Mouse (Mus musculus) liver, postnatal 0 days (tissue): ENCODE results near the gene Mknk1. TPM values are rescaled to one million over a fixed set of nuclear protein-coding genes. Genes with fewer than 3 reads are reported as not detected.

Source experiments
- ATAC-seq: fragments of 200-750 bp; cut with Nextera tagmentation; 2 replicates; pipeline ENCODE4 v1.8.0; 2017; ENCODE audit warnings: mild to moderate bottlenecking, moderate library complexity
- DNase-seq: peaks from one replicate; pipeline ENCODE4 v3.0.0-alpha.2; 2016
- H3K27ac ChIP-seq: fragments of 300-500 bp; sonication (generic); 2 replicates; pipeline ENCODE4 v1.5.1; 2014; ENCODE audit warnings: antibody characterized with exemption, moderate library complexity, mild to moderate bottlenecking, low read depth
- H3K27me3 ChIP-seq: fragments of 300-500 bp; sonication (generic); 2 replicates; pipeline ENCODE4 v1.6.1; 2014; ENCODE audit warnings: low read length, control low read depth, mixed read lengths; ENCODE audit not compliant: insufficient read depth
- H3K36me3 ChIP-seq: fragments of 300-500 bp; sonication (generic); replicated peaks from 2 replicates; pipeline ENCODE4 v1.6.1; 2014; ENCODE audit warnings: mild to moderate bottlenecking, control low read depth, low read length, moderate library complexity, mixed read lengths; ENCODE audit not compliant: insufficient read depth
- H3K4me1 ChIP-seq: fragments of 300-500 bp; sonication (generic); 2 replicates; pipeline ENCODE4 v1.6.1; 2014; ENCODE audit warnings: antibody characterized with exemption, mild to moderate bottlenecking, control low read depth; ENCODE audit not compliant: insufficient read depth
- H3K4me2 ChIP-seq: fragments of 300-500 bp; sonication (generic); 2 replicates; pipeline ENCODE4 v1.6.1; 2014; ENCODE audit warnings: low read depth, mild to moderate bottlenecking, low read length, moderate library complexity, mixed read lengths
- H3K4me3 ChIP-seq: fragments of 300-500 bp; sonication (generic); 2 replicates; pipeline ENCODE4 v1.5.1; 2014; ENCODE audit warnings: low read depth, low read length
- H3K9ac ChIP-seq: fragments of 300-500 bp; sonication (generic); replicated peaks from 2 replicates; pipeline ENCODE4 v1.6.1; 2014; ENCODE audit warnings: mild to moderate bottlenecking, moderate library complexity
- H3K9me3 ChIP-seq: fragments of 300-500 bp; sonication (generic); 2 replicates; pipeline ENCODE4 v1.6.1; 2016; ENCODE audit warnings: mild to moderate bottlenecking, control low read depth, low read length, mixed read lengths
- CTCF ChIP-seq: sonication (generic); IDR thresholded peaks from 2 replicates; pipeline ENCODE4 v1.5.1; 2016; ENCODE audit warnings: antibody characterized with exemption, low read depth
- EP300 ChIP-seq: IDR thresholded peaks from 2 replicates; pipeline ENCODE4 v1.6.1; 2016; ENCODE audit warnings: antibody characterized with exemption, low read depth, mild to moderate bottlenecking
- WGBS: fragments of 180-500 bp; shearing (Covaris S2); extraction: QIAGEN DNeasy Blood & Tissue Kit; methylation state at CpG from one replicate; pipeline ENCODE4 v1.1.7; 2014; ENCODE audit not compliant: insufficient replicate concordance; 5-methylcytosine and 5-hydroxymethylcytosine counted together
- polyA plus RNA-seq: library from polyadenylated mRNA; unstranded; fragments of >200 nt; fragmentation: Nextera tagmentation; extraction: Ambion mirVana; gene quantifications from 2 replicates; pipeline ENCODE4 v1.2.1, GENCODE M21; 2015

Gene Mknk1
- polyA plus RNA-seq, 1 experiment from 2014 or later, result 37.0 TPM

GRCm38 (mm10) chr4:115878828-115879227 is 39.8 kb downstream of the Mknk1 start:
- H3K27me3 ChIP-seq, result no peaks in the 10 kb centered on the region
- no peak overlapping the region for H3K9ac ChIP-seq
- H3K4me3 ChIP-seq, result no peak overlapping the region
- no peak overlapping the region for H3K27ac ChIP-seq
- DNase-seq (no peak), ATAC-seq (no peak)
- H3K36me3 ChIP-seq, result peaks cover 37% of the 10 kb centered on the region
- no peak for TF ChIP-seq EP300
- TF ChIP-seq CTCF, result no peak
- no peaks in the 10 kb centered on the region for H3K9me3 ChIP-seq
- no peak overlapping the region for H3K4me2 ChIP-seq
- H3K4me1 ChIP-seq, result no peaks in the 10 kb centered on the region
- WGBS, result 70% methylated on average over 9 of the region's 9 CpGs

- no peak for DNase-seq
- no peaks in the 10 kb centered on the region for H3K4me1 ChIP-seq
- H3K9me3 ChIP-seq, result no peaks in the 10 kb centered on the region
- 21% methylated on average over 1 of the region's 1 CpGs for WGBS
- H3K36me3 ChIP-seq, result peaks cover 14% of the 10 kb centered on the region
- H3K27me3 ChIP-seq, result no peaks in the 10 kb centered on the region
- ATAC-seq, result no peak
- no peak overlapping the region for H3K27ac ChIP-seq
- H3K4me3 ChIP-seq, result no peak overlapping the region
- TF ChIP-seq EP300, result no peak
- TF ChIP-seq CTCF, result no peak
- H3K9ac ChIP-seq, result no peak overlapping the region
- H3K4me2 ChIP-seq, result no peak overlapping the region
Observed at GRCm38 (mm10) chr4:115881183-115881582, 42.2 kb downstream of the Mknk1 start.

GRCm38 (mm10) chr4:115882195-115882594 is 43.2 kb downstream of the Mknk1 start:
- no peaks in the 10 kb centered on the region for H3K9me3 ChIP-seq
- H3K36me3 ChIP-seq, result peaks cover 6% of the 10 kb centered on the region
- TF ChIP-seq CTCF (no peak), EP300 (no peak)
- no peak overlapping the region for H3K9ac ChIP-seq
- H3K4me3 ChIP-seq, result no peak overlapping the region
- DNase-seq (no peak), ATAC-seq (no peak)
- no peaks in the 10 kb centered on the region for H3K4me1 ChIP-seq
- H3K27me3 ChIP-seq, result no peaks in the 10 kb centered on the region
- WGBS, result 53% methylated on average over 4 of the region's 4 CpGs
- H3K4me2 ChIP-seq, result no peak overlapping the region
- no peak overlapping the region for H3K27ac ChIP-seq

GRCm38 (mm10) chr4:115884022-115884421 is 45.0 kb downstream of the Mknk1 start, which contains the start of gene Kncn:
Kncn (plus strand) TSS chr4:115884400.
- Histone ChIP-seq H3K4me3 (no peak within 1 kb of the TSS), H3K4me1 (no peaks in the 10 kb centered on the region), H3K9me3 (no peaks in the 10 kb centered on the region), H3K27ac (no peak within 1 kb of the TSS), H3K9ac (no peak within 1 kb of the TSS), H3K4me2 (no peak within 1 kb of the TSS), H3K27me3 (0 out of 2 replicates have a peak, but pooled peaks cover 5% of the 10 kb centered on the region), H3K36me3 (no peaks in the 10 kb centered on the region)
- no peak for DNase-seq
- TF ChIP-seq CTCF (no peak), EP300 (no peak)
- 76% methylated on average over 6 of the region's 6 CpGs for WGBS
- ATAC-seq, result no peak

GRCm38 (mm10) chr4:115885846-115886245 is 46.8 kb downstream of the Mknk1 start:
- ATAC-seq (no peak), DNase-seq (no peak)
- H3K4me1 ChIP-seq, result no peaks in the 10 kb centered on the region
- H3K9me3 ChIP-seq, result no peaks in the 10 kb centered on the region
- H3K4me2 ChIP-seq, result no peak overlapping the region
- no peak overlapping the region for H3K4me3 ChIP-seq
- 70% methylated on average over 3 of the region's 3 CpGs for WGBS
- H3K9ac ChIP-seq, result no peak overlapping the region
- H3K36me3 ChIP-seq, result no peaks in the 10 kb centered on the region
- peaks cover 23% of the 10 kb centered on the region for H3K27me3 ChIP-seq
- TF ChIP-seq EP300 (no peak), CTCF (no peak)
- no peak overlapping the region for H3K27ac ChIP-seq

- WGBS, result 35% methylated on average over 1 of the region's 1 CpGs
- ATAC-seq, result no peak
- no peak overlapping the region for H3K4me3 ChIP-seq
- no peaks in the 10 kb centered on the region for H3K4me1 ChIP-seq
- TF ChIP-seq CTCF, result no peak
- TF ChIP-seq EP300, result no peak
- H3K4me2 ChIP-seq, result no peak overlapping the region
- no peak overlapping the region for H3K9ac ChIP-seq
- no peak overlapping the region for H3K27ac ChIP-seq
- no peaks in the 10 kb centered on the region for H3K9me3 ChIP-seq
- DNase-seq, result peak; percentile 26
- H3K27me3 ChIP-seq, result peaks cover 32% of the 10 kb centered on the region
- no peaks in the 10 kb centered on the region for H3K36me3 ChIP-seq
Observed at GRCm38 (mm10) chr4:115886875-115887274, 47.9 kb downstream of the Mknk1 start.

- Histone ChIP-seq H3K4me3 (no peak overlapping the region), H3K27me3 (peaks cover 41% of the 10 kb centered on the region)
- no peak for ATAC-seq
Observed at GRCm38 (mm10) chr4:115890066-115890465, 51.1 kb downstream of the Mknk1 start.

More at GRCm38 (mm10) chr4:115890066-115890465, 51.1 kb downstream of the Mknk1 start:
- TF ChIP-seq CTCF, result no peak
- TF ChIP-seq EP300, result no peak
- Histone ChIP-seq H3K9me3 (no peaks in the 10 kb centered on the region), H3K36me3 (no peaks in the 10 kb centered on the region), H3K27ac (no peak overlapping the region), H3K4me1 (no peaks in the 10 kb centered on the region), H3K4me2 (peak overlapping the region; percentile 19; the same call in 1 of the 2 replicates), H3K9ac (no peak overlapping the region)
- 16% methylated on average over 6 of the region's 6 CpGs for WGBS
- DNase-seq, result no peak
